ENCODE assay signal across 35 mouse cellular contexts in the genomic region with DNA sequence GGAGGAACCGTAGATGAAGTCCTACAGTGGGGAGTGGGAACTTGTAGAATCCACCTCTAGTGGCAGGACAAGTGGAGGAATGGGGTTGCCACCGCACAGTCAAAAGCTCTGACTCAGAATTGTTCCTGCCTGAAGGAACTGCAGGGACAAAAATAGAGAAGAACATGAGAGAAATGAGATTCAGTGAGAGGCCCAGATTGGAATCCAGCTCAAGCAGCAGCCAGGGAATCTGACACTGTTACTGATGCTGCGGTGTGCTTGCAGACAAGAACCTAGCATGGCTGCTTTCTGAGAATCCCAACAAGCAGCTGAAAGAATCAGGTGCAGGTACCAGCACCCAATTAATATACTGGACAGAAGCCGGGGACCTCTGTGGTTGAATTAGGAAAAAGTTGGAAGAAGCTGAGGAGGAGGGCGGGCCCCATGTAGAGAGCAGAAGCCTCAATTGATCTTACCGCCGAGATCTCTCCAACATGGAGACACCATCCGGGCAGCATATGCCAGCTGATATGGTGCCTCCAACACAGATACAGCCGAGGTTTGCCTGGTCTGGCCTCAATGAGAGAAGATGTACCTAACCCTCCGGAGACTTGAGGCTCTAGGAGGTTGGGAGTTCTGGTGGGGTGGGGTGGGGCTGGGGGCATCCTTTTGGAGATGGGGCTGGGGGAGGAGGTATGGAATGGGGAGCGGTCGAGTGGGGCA. TPM values are rescaled to one million over a fixed set of nuclear protein-coding genes. Genes with fewer than 3 reads are reported as not detected.
DNase-seq lines count a peak whose midpoint lies in the region; ATAC-seq and TF ChIP-seq lines count a peak whose summit lies in the region.
"Had no signal": no experiment of that assay in that cellular context is flagged by ENCODE, and none has a peak within 500 bp of the region (broad histone marks: within the 10 kb centered on the region; RNA-seq: fewer than 3 reads in every experiment).

No protein-coding gene starts in this region.

- H3K9ac ChIP-seq in stomach, postnatal 0 days (ENCODE audit: low read length): no peak overlapping the region
- H3K9ac ChIP-seq: forebrain, embryonic 13.5 days; hindbrain, embryonic 13.5 days; limb, embryonic 15.5 days; liver, embryonic 13.5 days; midbrain, embryonic 13.5 days; neural tube, embryonic 13.5 days had no signal

- intact Hi-C loops in left cerebral cortex, postnatal 36 days (cut with DNase I): no loop called here

- DNase-seq in layer of hippocampus, adult 9-11 months: peak; percentile 3
- no peak for DNase-seq in layer of hippocampus, postnatal 36 days
- peak; percentile 56 for DNase-seq in brain, adult 2 months (ENCODE audit: low read depth, low spot score)
- peak; percentile 17 to 33 for DNase-seq in left cerebral cortex, postnatal 36 days (ENCODE audit: low spot score in 2 of 2)
- DNase-seq in stomach, postnatal 0 days (ENCODE audit: low spot score): no peak
- DNase-seq: adrenal gland, adult 8-10 months; B cell, adult 2 months; cerebellum, adult 8-10 months; cerebellum, postnatal 25 days; gastrocnemius, postnatal 10 days; heart, postnatal 4 days; kidney, adult 8-10 months; liver, embryonic 13.5 days; lung, adult 18-20 months; lung, postnatal 4 days had no signal

- H3K9me3 ChIP-seq in stomach, postnatal 0 days (ENCODE audit: control insufficient read depth, low read length): no peaks in the 10 kb centered on the region
- H3K9me3 ChIP-seq: forebrain, embryonic 13.5 days; hindbrain, embryonic 13.5 days; limb, embryonic 10.5 days; limb, embryonic 15.5 days; liver, embryonic 13.5 days; midbrain, embryonic 13.5 days; neural tube, embryonic 13.5 days had no signal

- H3K4me3 ChIP-seq in cortical plate, adult 2 months (ENCODE audit: insufficient read depth, low read length): no peak overlapping the region
- H3K4me3 ChIP-seq in stomach, postnatal 0 days (ENCODE audit: low read depth, low read length): no peak overlapping the region
- H3K4me3 ChIP-seq: forebrain, embryonic 13.5 days; hindbrain, embryonic 13.5 days; limb, embryonic 10.5 days; limb, embryonic 15.5 days; liver, embryonic 13.5 days; midbrain, embryonic 13.5 days; neural tube, embryonic 13.5 days had no signal

- H3K27ac ChIP-seq in cortical plate, adult 2 months (ENCODE audit: insufficient read depth, low read length): peak overlapping the region; percentile 79; the same call in 1 of the 2 replicates
- H3K27ac ChIP-seq in stomach, postnatal 0 days (replicated peaks): no peak overlapping the region
- H3K27ac ChIP-seq: forebrain, embryonic 13.5 days; hindbrain, embryonic 13.5 days; kidney, postnatal 0 days; limb, embryonic 10.5 days; limb, embryonic 15.5 days; liver, embryonic 13.5 days; midbrain, embryonic 13.5 days; neural tube, embryonic 13.5 days had no signal

- no peaks in the 10 kb centered on the region for H3K36me3 ChIP-seq in stomach, postnatal 0 days (ENCODE audit: control insufficient read depth, insufficient read depth, low read length)
- H3K36me3 ChIP-seq: hindbrain, embryonic 13.5 days; limb, embryonic 10.5 days; limb, embryonic 15.5 days; liver, embryonic 13.5 days; midbrain, embryonic 13.5 days; neural tube, embryonic 13.5 days had no signal

- H3K4me1 ChIP-seq in cortical plate, adult 2 months (ENCODE audit: control insufficient read depth, insufficient read depth, low read length): no peaks in the 10 kb centered on the region
- H3K4me1 ChIP-seq in stomach, postnatal 0 days (replicated peaks; ENCODE audit: control insufficient read depth, insufficient read depth): no peaks in the 10 kb centered on the region
- H3K4me1 ChIP-seq: forebrain, embryonic 13.5 days; hindbrain, embryonic 13.5 days; limb, embryonic 10.5 days; limb, embryonic 15.5 days; liver, embryonic 13.5 days; midbrain, embryonic 13.5 days; neural tube, embryonic 13.5 days had no signal

- H3K4me2 ChIP-seq in stomach, postnatal 0 days (replicated peaks; ENCODE audit: low read depth): no peak overlapping the region
- H3K4me2 ChIP-seq: forebrain, embryonic 13.5 days; hindbrain, embryonic 13.5 days; limb, embryonic 15.5 days; liver, embryonic 13.5 days; midbrain, embryonic 13.5 days; neural tube, embryonic 13.5 days had no signal

- TF ChIP-seq EP300 in stomach, postnatal 0 days (optimal IDR thresholded peaks at IDR 0.05): no peak

- TF ChIP-seq CTCF in cortical plate, adult 2 months (IDR thresholded peaks at IDR 0.05; ENCODE audit: extremely low read depth, insufficient read depth, low read length): no peak
- TF ChIP-seq CTCF in stomach, postnatal 0 days (IDR thresholded peaks at IDR 0.05; ENCODE audit: low read depth): no peak

- no peaks in the 10 kb centered on the region for H3K27me3 ChIP-seq in stomach, postnatal 0 days (ENCODE audit: control insufficient read depth, insufficient read depth, low read length)
- H3K27me3 ChIP-seq: forebrain, embryonic 13.5 days; hindbrain, embryonic 13.5 days; limb, embryonic 15.5 days; liver, embryonic 13.5 days; midbrain, embryonic 13.5 days; neural tube, embryonic 13.5 days had no signal

- no peak for TF ChIP-seq POLR2A in cortical plate, adult 2 months (IDR thresholded peaks at IDR 0.05; ENCODE audit: extremely low read depth, insufficient read depth, low read length)

- ATAC-seq in stomach, postnatal 0 days (ENCODE audit: low FRiP score, low TSS enrichment): no peak
- ATAC-seq: activated CD4-positive, CD25-positive, alpha-beta regulatory T cell, adult 4 months; forebrain, embryonic 13.5 days; intestine, embryonic 16.5 days; lung, postnatal 0 days; midbrain, embryonic 13.5 days had no signal

- 89% methylated on average over 12 of the region's 12 CpGs for WGBS in stomach, postnatal 0 days

RNA-seq across cellular contexts. Expression of a gene that starts 0.5 kb away (rescaled TPM):
- total RNA-seq in layer of hippocampus, postnatal 36 days (2021): not detected
- not detected in 2 replicates for polyA plus RNA-seq in cortical plate, adult 2 months (2012; rRNA removed)
- not detected for total RNA-seq in left cerebral cortex, postnatal 36 days (2021)
- polyA plus RNA-seq in stomach, postnatal 0 days (2015; fragmentation: Nextera tagmentation; extraction: Ambion mirVana): not detected in 2 replicates
- total RNA-seq: adrenal gland, adult 8-10 months; adrenal gland, postnatal 4 days; gastrocnemius, postnatal 10 days; heart, postnatal 4 days; megakaryocyte-erythroid progenitor cell, adult 5-6 weeks had no signal
- polyA plus RNA-seq: activated CD4-positive, CD25-positive, alpha-beta regulatory T cell, adult 4 months; embryonic facial prominence, embryonic 11.5 days; forebrain, embryonic 13.5 days; frontal cortex, adult 2 months; gonadal fat pad, adult 2 months; heart, embryonic 16.5 days; hindbrain, embryonic 13.5 days; intestine, embryonic 16.5 days; kidney, postnatal 0 days; large intestine, adult 2 months; limb, embryonic 10.5 days; limb, embryonic 15.5 days; liver, embryonic 13.5 days; lung, postnatal 0 days; midbrain, embryonic 13.5 days; neural tube, embryonic 13.5 days; spleen, adult 2 months; testis, adult 2 months had no signal

RNA-seq across cellular contexts. Expression of a gene that starts 25.0 kb away (rescaled TPM):
- 1 to 10 TPM; 4.6 to 4.7 TPM for total RNA-seq in layer of hippocampus, postnatal 36 days (2021)
- polyA plus RNA-seq in cortical plate, adult 2 months (2012; rRNA removed): 5.1 and 5.2 TPM in 2 replicates
- total RNA-seq in left cerebral cortex, postnatal 36 days (2021): 1 to 10 TPM; 4.6 to 5.1 TPM
- polyA plus RNA-seq in stomach, postnatal 0 days (2015; fragmentation: Nextera tagmentation; extraction: Ambion mirVana): 12.2 and 13.5 TPM in 2 replicates

RNA-seq across cellular contexts. Expression of a gene that starts 35.6 kb away (rescaled TPM):
- under 1 TPM; 0.17 to 0.23 TPM for total RNA-seq in layer of hippocampus, postnatal 36 days (2021)
- 0.13 and 0.17 TPM in 2 replicates for polyA plus RNA-seq in cortical plate, adult 2 months (2012; rRNA removed)
- total RNA-seq in left cerebral cortex, postnatal 36 days (2021): under 1 TPM in 1 of 2 experiments, not detected in 1; 0.25 TPM
- 0.28 and 0.29 TPM in 2 replicates for polyA plus RNA-seq in stomach, postnatal 0 days (2015; fragmentation: Nextera tagmentation; extraction: Ambion mirVana)
- total RNA-seq: megakaryocyte-erythroid progenitor cell, adult 5-6 weeks had no signal
- polyA plus RNA-seq: activated CD4-positive, CD25-positive, alpha-beta regulatory T cell, adult 4 months; gonadal fat pad, adult 2 months; large intestine, adult 2 months; liver, embryonic 13.5 days; spleen, adult 2 months had no signal

Comparison
In these comparisons a context has a peak if more than half of its experiments do, and no peak if none do; other contexts are left out.
1. DNase-seq: peak in layer of hippocampus, adult 9-11 months (single experiment), brain, adult 2 months (single experiment) and left cerebral cortex, postnatal 36 days (2 of 2); none in layer of hippocampus, postnatal 36 days (0 of 2) and stomach, postnatal 0 days (single experiment).